Mouse (Mus musculus): ENCODE measurements around the gene Ercc2. TPM values are rescaled to one million over a fixed set of nuclear protein-coding genes. Genes with fewer than 3 reads are reported as not detected.

The Ercc2 gene
- polyA plus RNA-seq, 1 experiment from 2014 or later: 17.6 TPM

- Histone ChIP-seq H3K27ac (ENCODE audit: low read length) (no peak overlapping the region), H3K4me1 (ENCODE audit: control insufficient read depth, insufficient read depth, low read length) (no peaks in the 10 kb centered on the region), H3K9me3 (ENCODE audit: control insufficient read depth, low read length) (no peaks in the 10 kb centered on the region), H3K4me3 (ENCODE audit: low read length) (no peak overlapping the region), H3K27me3 (replicated peaks; ENCODE audit: control insufficient read depth, insufficient read depth, low read length) (peaks cover 4% of the 10 kb centered on the region; the same call in 1 of the 2 replicates), H3K36me3 (ENCODE audit: control insufficient read depth, insufficient read depth, low read length) (no peaks in the 10 kb centered on the region), H3K9ac (ENCODE audit: low read depth, low read length) (no peak overlapping the region), H3K4me2 (ENCODE audit: low read depth, low read length) (no peak overlapping the region)
- 73% methylated on average over 3 of the region's 3 CpGs for WGBS
- no peak for ATAC-seq
These were observed 31.7 kb downstream of the Ercc2 start for GRCm38 (mm10) chr7:19413525-19413924.

- Histone ChIP-seq H3K9ac (ENCODE audit: low read depth, low read length) (no peak overlapping the region), H3K4me3 (ENCODE audit: low read length) (no peak overlapping the region), H3K4me2 (ENCODE audit: low read depth, low read length) (no peak overlapping the region), H3K27ac (ENCODE audit: low read length) (no peak overlapping the region), H3K36me3 (ENCODE audit: control insufficient read depth, insufficient read depth, low read length) (no peaks in the 10 kb centered on the region), H3K27me3 (replicated peaks; ENCODE audit: control insufficient read depth, insufficient read depth, low read length) (peaks cover 23% of the 10 kb centered on the region), H3K9me3 (ENCODE audit: control insufficient read depth, low read length) (no peaks in the 10 kb centered on the region), H3K4me1 (ENCODE audit: control insufficient read depth, insufficient read depth, low read length) (peaks cover 8% of the 10 kb centered on the region; the same call in 1 of the 2 replicates)
- no peak for ATAC-seq
- 70% methylated on average over 15 of the region's 15 CpGs for WGBS
These were observed 34.8 kb downstream of the Ercc2 start for GRCm38 (mm10) chr7:19416590-19416989.

- no peak overlapping the region for H3K27ac ChIP-seq (ENCODE audit: low read length)
- 5% methylated on average over 28 of the region's 28 CpGs for WGBS
- H3K4me2 ChIP-seq (ENCODE audit: low read depth, low read length): peak overlapping the region; percentile 34
- H3K4me1 ChIP-seq (ENCODE audit: control insufficient read depth, insufficient read depth, low read length): peaks cover 8% of the 10 kb centered on the region; the same call in 1 of the 2 replicates
- peaks cover 23% of the 10 kb centered on the region for H3K27me3 ChIP-seq (replicated peaks; ENCODE audit: control insufficient read depth, insufficient read depth, low read length)
- no peak; the same call in 1 of the 2 replicates for ATAC-seq
- H3K4me3 ChIP-seq (ENCODE audit: low read length): peak overlapping the region; percentile 11; the same call in 1 of the 2 replicates
- no peaks in the 10 kb centered on the region for H3K36me3 ChIP-seq (ENCODE audit: control insufficient read depth, insufficient read depth, low read length)
- no peaks in the 10 kb centered on the region for H3K9me3 ChIP-seq (ENCODE audit: control insufficient read depth, low read length)
- H3K9ac ChIP-seq (ENCODE audit: low read depth, low read length): no peak overlapping the region
These were observed 38.3 kb downstream of the Ercc2 start for GRCm38 (mm10) chr7:19420121-19420520.

GRCm38 (mm10) chr7:19420821-19421636 is 39.2 kb downstream of the Ercc2 start:
- H3K9ac ChIP-seq (ENCODE audit: low read depth, low read length): peak overlapping the region; percentile 37; the same call in 1 of the 2 replicates
- no peak overlapping the region for H3K27ac ChIP-seq (ENCODE audit: low read length)
- 9% methylated on average over 43 of the region's 43 CpGs for WGBS
- H3K4me1 ChIP-seq (ENCODE audit: control insufficient read depth, insufficient read depth, low read length): peaks cover 8% of the 10 kb centered on the region; the same call in 1 of the 2 replicates
- peak overlapping the region; percentile 45 for H3K4me3 ChIP-seq (ENCODE audit: low read length)
- H3K9me3 ChIP-seq (ENCODE audit: control insufficient read depth, low read length): no peaks in the 10 kb centered on the region
- H3K27me3 ChIP-seq (replicated peaks; ENCODE audit: control insufficient read depth, insufficient read depth, low read length): peaks cover 23% of the 10 kb centered on the region
- peak; percentile 97 for ATAC-seq
- peak overlapping the region; percentile 81 for H3K4me2 ChIP-seq (ENCODE audit: low read depth, low read length)
- H3K36me3 ChIP-seq (ENCODE audit: control insufficient read depth, insufficient read depth, low read length): peaks cover 9% of the 10 kb centered on the region

GRCm38 (mm10) chr7:19423083-19423482 is 41.3 kb downstream of the Ercc2 start:
- no peak overlapping the region for H3K27ac ChIP-seq (ENCODE audit: low read length)
- no peak overlapping the region for H3K4me2 ChIP-seq (ENCODE audit: low read depth, low read length)
- peaks cover 23% of the 10 kb centered on the region for H3K27me3 ChIP-seq (replicated peaks; ENCODE audit: control insufficient read depth, insufficient read depth, low read length)
- H3K9ac ChIP-seq (ENCODE audit: low read depth, low read length): no peak overlapping the region
- peaks cover 16% of the 10 kb centered on the region for H3K36me3 ChIP-seq (ENCODE audit: control insufficient read depth, insufficient read depth, low read length)
- no peaks in the 10 kb centered on the region for H3K9me3 ChIP-seq (ENCODE audit: control insufficient read depth, low read length)
- 83% methylated on average over 3 of the region's 3 CpGs for WGBS
- peaks cover 8% of the 10 kb centered on the region; the same call in 1 of the 2 replicates for H3K4me1 ChIP-seq (ENCODE audit: control insufficient read depth, insufficient read depth, low read length)
- no peak for ATAC-seq
- no peak overlapping the region for H3K4me3 ChIP-seq (ENCODE audit: low read length)

GRCm38 (mm10) chr7:19424051-19424450 is 42.2 kb downstream of the Ercc2 start:
- H3K9ac ChIP-seq (ENCODE audit: low read depth, low read length): no peak overlapping the region
- peaks cover 8% of the 10 kb centered on the region; the same call in 1 of the 2 replicates for H3K4me1 ChIP-seq (ENCODE audit: control insufficient read depth, insufficient read depth, low read length)
- no peak for ATAC-seq
- H3K9me3 ChIP-seq (ENCODE audit: control insufficient read depth, low read length): no peaks in the 10 kb centered on the region
- WGBS: 58% methylated on average over 4 of the region's 4 CpGs
- peaks cover 18% of the 10 kb centered on the region for H3K27me3 ChIP-seq (replicated peaks; ENCODE audit: control insufficient read depth, insufficient read depth, low read length)
- H3K4me3 ChIP-seq (ENCODE audit: low read length): no peak overlapping the region
- no peak overlapping the region for H3K27ac ChIP-seq (ENCODE audit: low read length)
- peaks cover 16% of the 10 kb centered on the region for H3K36me3 ChIP-seq (ENCODE audit: control insufficient read depth, insufficient read depth, low read length)
- H3K4me2 ChIP-seq (ENCODE audit: low read depth, low read length): no peak overlapping the region

GRCm38 (mm10) chr7:19426349-19426748 is 44.5 kb downstream of the Ercc2 start:
- WGBS: 79% methylated on average over 6 of the region's 6 CpGs
- Histone ChIP-seq H3K36me3 (ENCODE audit: control insufficient read depth, insufficient read depth, low read length) (peaks cover 17% of the 10 kb centered on the region), H3K4me1 (ENCODE audit: control insufficient read depth, insufficient read depth, low read length) (no peaks in the 10 kb centered on the region)

GRCm38 (mm10) chr7:19426888-19427287 is 45.1 kb downstream of the Ercc2 start:
- Histone ChIP-seq H3K9ac (ENCODE audit: low read depth, low read length) (no peak overlapping the region), H3K27me3 (replicated peaks; ENCODE audit: control insufficient read depth, insufficient read depth, low read length) (no peaks in the 10 kb centered on the region), H3K4me3 (ENCODE audit: low read length) (no peak overlapping the region), H3K36me3 (ENCODE audit: control insufficient read depth, insufficient read depth, low read length) (peaks cover 22% of the 10 kb centered on the region), H3K9me3 (ENCODE audit: control insufficient read depth, low read length) (no peaks in the 10 kb centered on the region), H3K4me2 (ENCODE audit: low read depth, low read length) (no peak overlapping the region), H3K27ac (ENCODE audit: low read length) (no peak overlapping the region), H3K4me1 (ENCODE audit: control insufficient read depth, insufficient read depth, low read length) (no peaks in the 10 kb centered on the region)
- WGBS: 90% methylated on average over 6 of the region's 6 CpGs
- no peak for ATAC-seq

More at GRCm38 (mm10) chr7:19426349-19426748, 44.5 kb downstream of the Ercc2 start:
- Histone ChIP-seq H3K27ac (ENCODE audit: low read length) (no peak overlapping the region), H3K27me3 (replicated peaks; ENCODE audit: control insufficient read depth, insufficient read depth, low read length) (no peaks in the 10 kb centered on the region), H3K4me3 (ENCODE audit: low read length) (no peak overlapping the region), H3K9ac (ENCODE audit: low read depth, low read length) (no peak overlapping the region), H3K9me3 (ENCODE audit: control insufficient read depth, low read length) (no peaks in the 10 kb centered on the region), H3K4me2 (ENCODE audit: low read depth, low read length) (no peak overlapping the region)
- ATAC-seq: no peak

- H3K27me3 ChIP-seq (replicated peaks; ENCODE audit: control insufficient read depth, insufficient read depth, low read length): no peaks in the 10 kb centered on the region
- H3K36me3 ChIP-seq (ENCODE audit: control insufficient read depth, insufficient read depth, low read length): peaks cover 33% of the 10 kb centered on the region
- no peak overlapping the region for H3K4me3 ChIP-seq (ENCODE audit: low read length)
- H3K4me1 ChIP-seq (ENCODE audit: control insufficient read depth, insufficient read depth, low read length): no peaks in the 10 kb centered on the region
- H3K9me3 ChIP-seq (ENCODE audit: control insufficient read depth, low read length): no peaks in the 10 kb centered on the region
- no peak overlapping the region for H3K9ac ChIP-seq (ENCODE audit: low read depth, low read length)
- H3K27ac ChIP-seq (ENCODE audit: low read length): no peak overlapping the region
- H3K4me2 ChIP-seq (ENCODE audit: low read depth, low read length): no peak overlapping the region
- ATAC-seq: no peak
- WGBS: 75% methylated on average over 15 of the region's 15 CpGs
These were observed 46.3 kb downstream of the Ercc2 start for GRCm38 (mm10) chr7:19427999-19428650.

Measured in intestine, embryonic 16.5 days (tissue).